Mouse (Mus musculus): ENCODE data around the gene Pou6f1. TPM values are rescaled to one million over a fixed set of nuclear protein-coding genes. Genes with fewer than 3 reads are reported as not detected.
"Not testable (repeated sequence)": the region's sequence is repeated elsewhere in the genome, so short reads cannot be mapped to it uniquely, and the experiment has no call there.

The Pou6f1 gene
- polyA plus RNA-seq, 1 experiment from 2014 or later: 26.4 TPM

- WGBS: 81% methylated on average over 2 of the region's 2 CpGs
- H3K4me2 ChIP-seq (ENCODE audit: low read length): no peak overlapping the region
- no peak overlapping the region for H3K4me3 ChIP-seq (ENCODE audit: low read length)
- H3K36me3 ChIP-seq (ENCODE audit: control insufficient read depth, insufficient read depth, low read length): no peaks in the 10 kb centered on the region
- H3K4me1 ChIP-seq (ENCODE audit: control insufficient read depth, insufficient read depth, low read depth, low read length): peaks cover 17% of the 10 kb centered on the region
- no peak overlapping the region for H3K9ac ChIP-seq (ENCODE audit: low read depth, low read length)
- no peaks in the 10 kb centered on the region for H3K9me3 ChIP-seq (ENCODE audit: control insufficient read depth, low read length)
- ATAC-seq: no peak
- no peaks in the 10 kb centered on the region for H3K27me3 ChIP-seq (replicated peaks; ENCODE audit: control insufficient read depth, insufficient read depth, low read length)
- H3K27ac ChIP-seq (ENCODE audit: low read depth, low read length): no peak overlapping the region
Observed at GRCm38 (mm10) chr15:100612432-100612831, 12.6 kb upstream of the Pou6f1 start.

- WGBS: 84% methylated on average over 7 of the region's 7 CpGs
- no peak for ATAC-seq
- H3K4me2 ChIP-seq (ENCODE audit: low read length): no peak overlapping the region
- no peaks in the 10 kb centered on the region for H3K27me3 ChIP-seq (replicated peaks; ENCODE audit: control insufficient read depth, insufficient read depth, low read length)
- peaks cover 17% of the 10 kb centered on the region for H3K4me1 ChIP-seq (ENCODE audit: control insufficient read depth, insufficient read depth, low read depth, low read length)
- no peaks in the 10 kb centered on the region for H3K36me3 ChIP-seq (ENCODE audit: control insufficient read depth, insufficient read depth, low read length)
- H3K9me3 ChIP-seq (ENCODE audit: control insufficient read depth, low read length): no peaks in the 10 kb centered on the region
- H3K27ac ChIP-seq (ENCODE audit: low read depth, low read length): no peak overlapping the region
- H3K4me3 ChIP-seq (ENCODE audit: low read length): no peak overlapping the region
- H3K9ac ChIP-seq (ENCODE audit: low read depth, low read length): no peak overlapping the region
Observed at GRCm38 (mm10) chr15:100611951-100612350, 12.2 kb upstream of the Pou6f1 start.

GRCm38 (mm10) chr15:100606677-100607076, 6.9 kb upstream of the Pou6f1 start:
- H3K9ac ChIP-seq (ENCODE audit: low read depth, low read length); H3K36me3 ChIP-seq (ENCODE audit: control insufficient read depth, insufficient read depth, low read length); H3K4me1 ChIP-seq (ENCODE audit: control insufficient read depth, insufficient read depth, low read depth, low read length); H3K27ac ChIP-seq (ENCODE audit: low read depth, low read length); H3K9me3 ChIP-seq (ENCODE audit: control insufficient read depth, low read length); H3K4me3 ChIP-seq (ENCODE audit: low read length); H3K27me3 ChIP-seq (replicated peaks; ENCODE audit: control insufficient read depth, insufficient read depth, low read length); ATAC-seq; H3K4me2 ChIP-seq (ENCODE audit: low read length): not testable (repeated sequence)
- 90% methylated on average over 8 of the region's 8 CpGs for WGBS

GRCm38 (mm10) chr15:100601669-100602068, 1.9 kb upstream of the Pou6f1 start:
- 52% methylated on average over 3 of the region's 3 CpGs for WGBS
- H3K4me1 ChIP-seq (ENCODE audit: control insufficient read depth, insufficient read depth, low read depth, low read length): peaks cover 13% of the 10 kb centered on the region

GRCm38 (mm10) chr15:100600696-100601272, 1.0 kb upstream of the Pou6f1 start:
- Histone ChIP-seq H3K9ac (ENCODE audit: low read depth, low read length) (no peak overlapping the region; the same call in 1 of the 2 replicates), H3K4me3 (ENCODE audit: low read length) (no peak overlapping the region), H3K27me3 (replicated peaks; ENCODE audit: control insufficient read depth, insufficient read depth, low read length) (0 out of 2 replicates have a peak, but pooled peaks cover 2% of the 10 kb centered on the region), H3K9me3 (ENCODE audit: control insufficient read depth, low read length) (no peaks in the 10 kb centered on the region), H3K27ac (ENCODE audit: low read depth, low read length) (no peak overlapping the region), H3K36me3 (ENCODE audit: control insufficient read depth, insufficient read depth, low read length) (no peaks in the 10 kb centered on the region), H3K4me1 (ENCODE audit: control insufficient read depth, insufficient read depth, low read depth, low read length) (peaks cover 13% of the 10 kb centered on the region), H3K4me2 (ENCODE audit: low read length) (peak overlapping the region; percentile 95)
- no peak for ATAC-seq
- WGBS: 19% methylated on average over 21 of the region's 21 CpGs

More at GRCm38 (mm10) chr15:100601669-100602068, 1.9 kb upstream of the Pou6f1 start:
- Histone ChIP-seq H3K27me3 (replicated peaks; ENCODE audit: control insufficient read depth, insufficient read depth, low read length) (0 out of 2 replicates have a peak, but pooled peaks cover 2% of the 10 kb centered on the region), H3K27ac (ENCODE audit: low read depth, low read length) (no peak overlapping the region), H3K4me2 (ENCODE audit: low read length) (no peak overlapping the region), H3K36me3 (ENCODE audit: control insufficient read depth, insufficient read depth, low read length) (no peaks in the 10 kb centered on the region), H3K4me3 (ENCODE audit: low read length) (no peak overlapping the region), H3K9ac (ENCODE audit: low read depth, low read length) (no peak overlapping the region), H3K9me3 (ENCODE audit: control insufficient read depth, low read length) (no peaks in the 10 kb centered on the region)
- ATAC-seq: no peak

- WGBS: 1% methylated on average over 29 of the region's 35 CpGs
- ATAC-seq: peak; percentile 61
- Histone ChIP-seq H3K36me3 (ENCODE audit: control insufficient read depth, insufficient read depth, low read length) (no peaks in the 10 kb centered on the region), H3K27ac (ENCODE audit: low read depth, low read length) (peak overlapping the region; percentile 76), H3K4me1 (ENCODE audit: control insufficient read depth, insufficient read depth, low read depth, low read length) (peaks cover 13% of the 10 kb centered on the region), H3K27me3 (replicated peaks; ENCODE audit: control insufficient read depth, insufficient read depth, low read length) (0 out of 2 replicates have a peak, but pooled peaks cover 2% of the 10 kb centered on the region), H3K4me3 (ENCODE audit: low read length) (peak overlapping the region; percentile 95), H3K4me2 (ENCODE audit: low read length) (peak overlapping the region; percentile 95), H3K9me3 (ENCODE audit: control insufficient read depth, low read length) (no peaks in the 10 kb centered on the region), H3K9ac (ENCODE audit: low read depth, low read length) (peak overlapping the region; percentile 97)
Observed at GRCm38 (mm10) chr15:100600047-100600695, 387 bp upstream of the Pou6f1 start.

GRCm38 (mm10) chr15:100598883-100599275, 905 bp downstream of the Pou6f1 start:
- Histone ChIP-seq H3K36me3 (ENCODE audit: control insufficient read depth, insufficient read depth, low read length) (no peaks in the 10 kb centered on the region), H3K27ac (ENCODE audit: low read depth, low read length) (peak overlapping the region; percentile 76), H3K9ac (ENCODE audit: low read depth, low read length) (peak overlapping the region; percentile 97), H3K9me3 (ENCODE audit: control insufficient read depth, low read length) (no peaks in the 10 kb centered on the region), H3K4me1 (ENCODE audit: control insufficient read depth, insufficient read depth, low read depth, low read length) (peaks cover 10% of the 10 kb centered on the region), H3K4me2 (ENCODE audit: low read length) (peak overlapping the region; percentile 95), H3K27me3 (replicated peaks; ENCODE audit: control insufficient read depth, insufficient read depth, low read length) (0 out of 2 replicates have a peak, but pooled peaks cover 2% of the 10 kb centered on the region), H3K4me3 (ENCODE audit: low read length) (peak overlapping the region; percentile 95)
- ATAC-seq: peak; percentile 44
- WGBS: under 1% methylated on average over 12 of the region's 12 CpGs

GRCm38 (mm10) chr15:100598287-100598882, 1.4 kb downstream of the Pou6f1 start:
- Histone ChIP-seq H3K4me2 (ENCODE audit: low read length) (peak overlapping the region; percentile 95), H3K9me3 (ENCODE audit: control insufficient read depth, low read length) (no peaks in the 10 kb centered on the region), H3K27ac (ENCODE audit: low read depth, low read length) (peak overlapping the region; percentile 76; the same call in 1 of the 2 replicates), H3K4me3 (ENCODE audit: low read length) (peak overlapping the region; percentile 95), H3K4me1 (ENCODE audit: control insufficient read depth, insufficient read depth, low read depth, low read length) (peaks cover 10% of the 10 kb centered on the region), H3K36me3 (ENCODE audit: control insufficient read depth, insufficient read depth, low read length) (no peaks in the 10 kb centered on the region), H3K9ac (ENCODE audit: low read depth, low read length) (peak overlapping the region; percentile 97), H3K27me3 (replicated peaks; ENCODE audit: control insufficient read depth, insufficient read depth, low read length) (no peaks in the 10 kb centered on the region)
- ATAC-seq: no peak
- WGBS: 26% methylated on average over 9 of the region's 9 CpGs

GRCm38 (mm10) chr15:100592817-100593216, 7.0 kb downstream of the Pou6f1 start:
- Histone ChIP-seq H3K27ac (ENCODE audit: low read depth, low read length) (no peak overlapping the region), H3K27me3 (replicated peaks; ENCODE audit: control insufficient read depth, insufficient read depth, low read length) (no peaks in the 10 kb centered on the region), H3K4me2 (ENCODE audit: low read length) (no peak overlapping the region), H3K4me3 (ENCODE audit: low read length) (no peak overlapping the region), H3K4me1 (ENCODE audit: control insufficient read depth, insufficient read depth, low read depth, low read length) (no peaks in the 10 kb centered on the region), H3K36me3 (ENCODE audit: control insufficient read depth, insufficient read depth, low read length) (peaks cover 11% of the 10 kb centered on the region), H3K9me3 (ENCODE audit: control insufficient read depth, low read length) (no peaks in the 10 kb centered on the region), H3K9ac (ENCODE audit: low read depth, low read length) (no peak overlapping the region)
- WGBS: 84% methylated on average over 6 of the region's 6 CpGs
- no peak for ATAC-seq

Measured in hindbrain, embryonic 16.5 days (tissue).